Mouse (Mus musculus) heart, postnatal 10 days (tissue): ENCODE results near the gene Pik3r5. TPM values are rescaled to one million over a fixed set of nuclear protein-coding genes. Genes with fewer than 3 reads are reported as not detected.
A peak's percentile ranks its signal among the peaks of the same experiment; 100 is the strongest.

Experiments used
- DNase-seq, 2 experiments: peaks; one replicate each; pipeline ENCODE4 v3.0.0; 2021
- intact Hi-C: fragments of 180-260 bp; cut with DNase I; formaldehyde crosslinking; loops from one replicate; pipeline ENCODE4 v1.15.1; 2025
- total RNA-seq, 2 experiments: library from RNA; stranded (reverse); gene quantifications; 2 replicates each; pipeline ENCODE4 v1.2.3; 2021

Pik3r5 gene
- total RNA-seq, 2 experiments from 2014 or later = 0.72 to 1.3 TPM

- intact Hi-C loops = no loop called here
- DNase-seq = no peak
Measured at GRCm38 (mm10) chr11:68477661-68478060, 45.7 kb downstream of the Pik3r5 start.

GRCm38 (mm10) chr11:68478574-68478981, 46.7 kb downstream of the Pik3r5 start:
- intact Hi-C loops = no loop called here
- no peak for DNase-seq

GRCm38 (mm10) chr11:68480660-68481059, 48.7 kb downstream of the Pik3r5 start:
- intact Hi-C loops = loop anchor here (2.0 kb wide), 1 partner anchor 50 kb away; no protein-coding TSS in a partner anchor
- no peak for DNase-seq

- intact Hi-C loops = no loop called here
- DNase-seq = no peak
Measured at GRCm38 (mm10) chr11:68482001-68482400, 50.1 kb downstream of the Pik3r5 start.

- DNase-seq = no peak
- intact Hi-C loops = no loop called here
Measured at GRCm38 (mm10) chr11:68483213-68483612, 51.3 kb downstream of the Pik3r5 start.

- DNase-seq = no peak
- intact Hi-C loops = loop anchor here (2.0 kb wide), 2 partner anchors 38 to 60 kb away; no protein-coding TSS in a partner anchor
Measured at GRCm38 (mm10) chr11:68484431-68484830, 52.5 kb downstream of the Pik3r5 start.

GRCm38 (mm10) chr11:68485206-68485942, 53.5 kb downstream of the Pik3r5 start:
- peak; percentile 65 to 74 for DNase-seq
- intact Hi-C loops = loop anchor here (2.0 to 5.0 kb wide), 4 partner anchors 37 to 387 kb away; partner anchors contain the start of gene Ndel1

- DNase-seq = no peak
- intact Hi-C loops = loop anchor here (5.0 kb wide), 2 partner anchors 321 to 386 kb away; partner anchors contain the start of gene Ndel1
Measured at GRCm38 (mm10) chr11:68486093-68486492, 54.2 kb downstream of the Pik3r5 start.

GRCm38 (mm10) chr11:68487720-68488119, 55.8 kb downstream of the Pik3r5 start:
- intact Hi-C loops = loop anchor here (5.0 kb wide), 2 partner anchors 320 to 385 kb away; partner anchors contain the start of gene Ndel1
- DNase-seq = no peak

- intact Hi-C loops = loop anchor here (5.0 kb wide), 2 partner anchors 319 to 384 kb away; partner anchors contain the start of gene Ndel1
- DNase-seq = no peak
Measured at GRCm38 (mm10) chr11:68488256-68488824, 56.4 kb downstream of the Pik3r5 start.

GRCm38 (mm10) chr11:68489236-68489635, 57.3 kb downstream of the Pik3r5 start:
- intact Hi-C loops = loop anchor here (5.0 kb wide), 2 partner anchors 318 to 383 kb away; partner anchors contain the start of gene Ndel1
- DNase-seq = no peak

GRCm38 (mm10) chr11:68492592-68492991, 60.7 kb downstream of the Pik3r5 start:
- no peak for DNase-seq
- intact Hi-C loops = no loop called here

- intact Hi-C loops = no loop called here
Measured at GRCm38 (mm10) chr11:68493760-68494159, 61.8 kb downstream of the Pik3r5 start.

GRCm38 (mm10) chr11:68497081-68497480, 65.2 kb downstream of the Pik3r5 start:
- no peak for DNase-seq
- intact Hi-C loops = no loop called here

More at GRCm38 (mm10) chr11:68493760-68494159, 61.8 kb downstream of the Pik3r5 start:
- DNase-seq = no peak

- intact Hi-C loops = no loop called here
- no peak for DNase-seq
Measured at GRCm38 (mm10) chr11:68498517-68498916, 66.6 kb downstream of the Pik3r5 start.

GRCm38 (mm10) chr11:68498999-68499699, 67.2 kb downstream of the Pik3r5 start:
- DNase-seq = no peak
- intact Hi-C loops = no loop called here

- intact Hi-C loops = no loop called here
- DNase-seq = no peak
Measured at GRCm38 (mm10) chr11:68500949-68501350, 69.0 kb downstream of the Pik3r5 start.

- intact Hi-C loops = no loop called here
- DNase-seq = no peak
Measured at GRCm38 (mm10) chr11:68502408-68502807, 70.5 kb downstream of the Pik3r5 start.

- peak in 1 of 2 experiments; percentile 31 for DNase-seq
- intact Hi-C loops = no loop called here
Measured at GRCm38 (mm10) chr11:68502902-68503629, 71.1 kb downstream of the Pik3r5 start, which contains the start of gene Pik3r6. Pik3r6 (plus strand) TSS chr11:68503019.

GRCm38 (mm10) chr11:68504913-68505312, 73.0 kb downstream of the Pik3r5 start:
- intact Hi-C loops = loop anchor here (2.0 kb wide), 1 partner anchor 16 kb away; no protein-coding TSS in a partner anchor
- DNase-seq = no peak
